Mouse (Mus musculus) embryonic facial prominence, embryonic 13.5 days (tissue): ENCODE results near the gene Nfx1. TPM values are rescaled to one million over a fixed set of nuclear protein-coding genes. Genes with fewer than 3 reads are reported as not detected.
"Not testable (repeated sequence)": the region's sequence is repeated elsewhere in the genome, so short reads cannot be mapped to it uniquely, and the experiment has no call there.

Experiments used
- ATAC-seq: fragments of 200-750 bp; cut with Nextera tagmentation; 2 replicates; pipeline ENCODE4 v1.8.0; 2017; ENCODE audit warnings: low read depth; ENCODE audit not compliant: insufficient number of reproducible peaks, insufficient read depth, low FRiP score, low TSS enrichment
- H3K27ac ChIP-seq: fragments of 300-500 bp; sonication (generic); 2 replicates; pipeline ENCODE4 v1.5.1; 2015; ENCODE audit warnings: moderate library complexity, mild to moderate bottlenecking, inconsistent platforms
- H3K27me3 ChIP-seq: fragments of 300-500 bp; sonication (generic); 2 replicates; pipeline ENCODE4 v1.6.1; 2015; ENCODE audit warnings: mild to moderate bottlenecking, inconsistent platforms
- H3K36me3 ChIP-seq: fragments of 300-500 bp; sonication (generic); 2 replicates; pipeline ENCODE4 v1.6.1; 2015; ENCODE audit warnings: mild to moderate bottlenecking, inconsistent platforms
- H3K4me1 ChIP-seq: fragments of 300-500 bp; sonication (generic); 2 replicates; pipeline ENCODE4 v1.6.1; 2015; ENCODE audit warnings: inconsistent platforms
- H3K4me2 ChIP-seq: fragments of 300-500 bp; sonication (generic); 2 replicates; pipeline ENCODE4 v1.6.1; 2015; ENCODE audit warnings: moderate library complexity, mild to moderate bottlenecking, inconsistent platforms
- H3K4me3 ChIP-seq: fragments of 300-500 bp; sonication (generic); 2 replicates; pipeline ENCODE4 v1.5.1; 2015; ENCODE audit warnings: mild to moderate bottlenecking, inconsistent platforms
- H3K9ac ChIP-seq: fragments of 300-500 bp; sonication (generic); 2 replicates; pipeline ENCODE4 v1.6.1; 2015; ENCODE audit warnings: mild to moderate bottlenecking, inconsistent platforms
- H3K9me3 ChIP-seq: fragments of 300-500 bp; sonication (generic); 2 replicates; pipeline ENCODE4 v1.6.1; 2016; ENCODE audit warnings: inconsistent platforms
- WGBS: fragments of 180-500 bp; shearing (Covaris S2); methylation state at CpG from one replicate; pipeline ENCODE4 v1.1.7; 2015; ENCODE audit warnings: mixed read lengths; 5-methylcytosine and 5-hydroxymethylcytosine counted together
- polyA plus RNA-seq: library from polyadenylated mRNA; unstranded; fragments of >200 nt; fragmentation: Nextera tagmentation; extraction: Ambion mirVana; gene quantifications from 2 replicates; pipeline ENCODE4 v1.2.1, GENCODE M21; 2015

Gene Nfx1
- polyA plus RNA-seq: 101 and 107 TPM in 2 replicates

- H3K4me3 ChIP-seq: peak within 1 kb of the TSS; percentile 98
- no peaks in the 10 kb centered on the region for H3K27me3 ChIP-seq
- H3K36me3 ChIP-seq: peaks cover 23% of the 10 kb centered on the region
- H3K27ac ChIP-seq: peak within 1 kb of the TSS; percentile 92
- peaks cover 21% of the 10 kb centered on the region for H3K4me1 ChIP-seq
- peak within 1 kb of the TSS; percentile 90 for H3K9ac ChIP-seq
- peak; percentile 91 for ATAC-seq
- H3K9me3 ChIP-seq: no peaks in the 10 kb centered on the region
- under 1% methylated on average over 70 of the region's 85 CpGs for WGBS
- H3K4me2 ChIP-seq: peak within 1 kb of the TSS; percentile 71
Measured at GRCm38 (mm10) chr4:40970842-40971701, at the start of gene Nfx1. Gene Nfx1, plus strand, starts transcription at chr4:40970906.

- Histone ChIP-seq H3K27me3 (no peaks in the 10 kb centered on the region), H3K4me1 (no peaks in the 10 kb centered on the region), H3K27ac (no peak overlapping the region), H3K9ac (no peak overlapping the region), H3K36me3 (no peaks in the 10 kb centered on the region), H3K4me2 (no peak overlapping the region), H3K4me3 (no peak overlapping the region), H3K9me3 (no peaks in the 10 kb centered on the region)
- no peak for ATAC-seq
- WGBS: 56% methylated on average over 3 of the region's 3 CpGs
Measured at GRCm38 (mm10) chr4:40921288-40921687, 49.4 kb upstream of the Nfx1 start.

GRCm38 (mm10) chr4:40923087-40923651 lies 47.5 kb upstream of the Nfx1 start:
- ATAC-seq: no peak
- Histone ChIP-seq H3K4me2 (no peak overlapping the region), H3K36me3 (no peaks in the 10 kb centered on the region), H3K27ac (no peak overlapping the region), H3K4me1 (no peaks in the 10 kb centered on the region), H3K27me3 (no peaks in the 10 kb centered on the region), H3K9me3 (no peaks in the 10 kb centered on the region), H3K4me3 (no peak overlapping the region), H3K9ac (no peak overlapping the region)
- WGBS: 74% methylated on average over 6 of the region's 6 CpGs

GRCm38 (mm10) chr4:40925568-40925967 lies 45.1 kb upstream of the Nfx1 start:
- no peak for ATAC-seq
- Histone ChIP-seq H3K4me2 (no peak overlapping the region), H3K4me1 (no peaks in the 10 kb centered on the region), H3K27ac (no peak overlapping the region), H3K9me3 (no peaks in the 10 kb centered on the region), H3K9ac (no peak overlapping the region), H3K36me3 (no peaks in the 10 kb centered on the region), H3K27me3 (no peaks in the 10 kb centered on the region), H3K4me3 (no peak overlapping the region)
- 45% methylated on average over 3 of the region's 3 CpGs for WGBS

GRCm38 (mm10) chr4:40929046-40929445 lies 41.7 kb upstream of the Nfx1 start:
- no peaks in the 10 kb centered on the region for H3K9me3 ChIP-seq
- ATAC-seq: no peak
- H3K27ac ChIP-seq: no peak overlapping the region
- no peak overlapping the region for H3K9ac ChIP-seq
- H3K4me1 ChIP-seq: no peaks in the 10 kb centered on the region
- peaks cover 20% of the 10 kb centered on the region for H3K36me3 ChIP-seq
- no peak overlapping the region for H3K4me3 ChIP-seq
- H3K4me2 ChIP-seq: no peak overlapping the region
- no peaks in the 10 kb centered on the region for H3K27me3 ChIP-seq
- WGBS: 86% methylated on average over 7 of the region's 7 CpGs

- WGBS: 92% methylated on average over 5 of the region's 5 CpGs
- Histone ChIP-seq H3K9me3 (no peaks in the 10 kb centered on the region), H3K9ac (no peak overlapping the region), H3K36me3 (peaks cover 63% of the 10 kb centered on the region), H3K27me3 (no peaks in the 10 kb centered on the region), H3K4me1 (no peaks in the 10 kb centered on the region), H3K27ac (no peak overlapping the region), H3K4me3 (no peak overlapping the region), H3K4me2 (no peak overlapping the region)
- no peak for ATAC-seq
Measured at GRCm38 (mm10) chr4:40933694-40934093, 37.0 kb upstream of the Nfx1 start.

- not testable (repeated sequence) for H3K27ac ChIP-seq, H3K4me1 ChIP-seq, H3K27me3 ChIP-seq, H3K4me2 ChIP-seq, H3K9ac ChIP-seq, H3K4me3 ChIP-seq, H3K9me3 ChIP-seq, ATAC-seq
- WGBS: 94% methylated on average over 3 of the region's 3 CpGs
- H3K36me3 ChIP-seq: peaks cover 70% of the 10 kb centered on the region
Measured at GRCm38 (mm10) chr4:40934369-40934768, 36.3 kb upstream of the Nfx1 start.

- ATAC-seq: no peak
- Histone ChIP-seq H3K4me2 (no peak overlapping the region), H3K27me3 (no peaks in the 10 kb centered on the region), H3K27ac (peak overlapping the region; percentile 16; the same call in 1 of the 2 replicates), H3K4me3 (no peak overlapping the region), H3K9ac (no peak overlapping the region), H3K36me3 (peaks cover 89% of the 10 kb centered on the region), H3K4me1 (no peaks in the 10 kb centered on the region), H3K9me3 (0 out of 2 replicates have a peak, but pooled peaks cover 3% of the 10 kb centered on the region)
- 89% methylated on average over 9 of the region's 9 CpGs for WGBS
Measured at GRCm38 (mm10) chr4:40936175-40936839, 34.4 kb upstream of the Nfx1 start.

GRCm38 (mm10) chr4:40938793-40939192 lies 31.9 kb upstream of the Nfx1 start:
- H3K36me3 ChIP-seq: peaks cover 95% of the 10 kb centered on the region

GRCm38 (mm10) chr4:40943651-40944050 lies 27.1 kb upstream of the Nfx1 start:
- Histone ChIP-seq H3K4me2 (no peak overlapping the region), H3K36me3 (peaks cover 71% of the 10 kb centered on the region), H3K27ac (no peak overlapping the region), H3K4me3 (no peak overlapping the region), H3K27me3 (no peaks in the 10 kb centered on the region), H3K4me1 (peaks cover 16% of the 10 kb centered on the region), H3K9me3 (0 out of 2 replicates have a peak, but pooled peaks cover 3% of the 10 kb centered on the region), H3K9ac (no peak overlapping the region)
- WGBS: 96% methylated on average over 5 of the region's 5 CpGs
- ATAC-seq: no peak

More at GRCm38 (mm10) chr4:40938793-40939192, 31.9 kb upstream of the Nfx1 start:
- no peak for ATAC-seq
- H3K4me2 ChIP-seq: no peak overlapping the region
- H3K27me3 ChIP-seq: no peaks in the 10 kb centered on the region
- 93% methylated on average over 5 of the region's 5 CpGs for WGBS
- H3K4me1 ChIP-seq: no peaks in the 10 kb centered on the region
- H3K27ac ChIP-seq: no peak overlapping the region
- H3K9ac ChIP-seq: no peak overlapping the region
- H3K9me3 ChIP-seq: 0 out of 2 replicates have a peak, but pooled peaks cover 3% of the 10 kb centered on the region
- no peak overlapping the region for H3K4me3 ChIP-seq

GRCm38 (mm10) chr4:40946516-40947121 lies 24.1 kb upstream of the Nfx1 start:
- Histone ChIP-seq H3K9ac (peak overlapping the region; percentile 90), H3K4me2 (peak overlapping the region; percentile 70), H3K27me3 (no peaks in the 10 kb centered on the region), H3K9me3 (no peaks in the 10 kb centered on the region), H3K4me1 (peaks cover 25% of the 10 kb centered on the region), H3K4me3 (peak overlapping the region; percentile 90), H3K27ac (no peak overlapping the region), H3K36me3 (peaks cover 54% of the 10 kb centered on the region)
- no peak for ATAC-seq
- 85% methylated on average over 7 of the region's 7 CpGs for WGBS
